Mouse (Mus musculus): ENCODE measurements around the gene Rack1.
"Not testable (repeated sequence)": the region's sequence is repeated elsewhere in the genome, so short reads cannot be mapped to it uniquely, and the experiment has no call there.

The Rack1 gene

DNA sequence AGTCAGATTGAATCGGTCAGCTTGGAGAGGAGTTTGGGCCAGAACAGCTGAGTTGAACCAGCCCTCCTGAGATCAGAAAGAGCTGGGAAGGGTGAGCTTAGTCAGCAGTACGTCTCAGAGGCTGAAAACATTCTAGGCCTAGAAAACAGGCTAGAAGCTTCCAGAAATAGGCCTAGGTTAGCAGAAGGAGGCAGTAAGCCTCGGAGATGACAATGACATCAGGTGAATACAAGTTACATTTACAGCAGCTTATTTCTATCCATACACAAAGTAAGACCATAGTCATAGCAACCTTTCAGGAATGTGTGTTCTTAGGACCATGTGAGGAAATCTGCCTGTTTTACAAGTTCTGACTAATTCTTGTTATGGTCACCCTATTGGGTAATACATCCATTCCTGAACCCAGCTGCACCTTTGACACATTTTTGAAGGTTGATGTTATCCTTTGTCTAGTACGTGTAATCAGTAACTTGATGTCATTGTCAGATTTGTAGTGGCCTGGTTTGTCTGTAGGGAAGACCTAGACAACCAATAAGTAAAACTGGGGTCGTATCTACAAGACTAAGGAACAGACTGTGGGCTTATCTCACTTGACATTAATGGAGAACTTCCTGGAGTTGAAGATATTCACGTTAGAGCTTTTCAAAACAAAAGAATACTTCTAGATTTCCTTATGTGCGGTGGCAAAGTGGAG is 19.6 kb downstream of the Rack1 start:
- DNase-seq (ENCODE audit: low spot score) = peak; percentile 51

DNA sequence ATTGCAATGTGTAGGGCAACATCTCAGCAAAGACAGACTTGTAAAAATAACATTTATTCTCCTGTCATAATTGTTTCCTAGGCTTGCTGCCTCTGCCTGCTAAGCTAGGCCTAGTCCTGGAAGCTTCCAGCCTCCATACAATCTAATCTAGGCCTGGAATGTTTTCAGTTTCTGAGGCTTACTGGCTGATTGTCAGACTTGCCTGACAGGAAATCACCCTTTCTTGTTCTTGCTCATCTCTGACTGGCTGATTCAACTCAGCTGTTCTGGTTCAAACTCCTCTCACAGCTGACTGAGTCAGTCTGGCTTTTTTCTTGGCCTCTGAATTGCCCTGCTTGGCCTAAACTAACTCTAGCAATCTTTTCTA is 20.2 kb downstream of the Rack1 start:
- peak; percentile 82 for DNase-seq (ENCODE audit: low spot score)

DNA sequence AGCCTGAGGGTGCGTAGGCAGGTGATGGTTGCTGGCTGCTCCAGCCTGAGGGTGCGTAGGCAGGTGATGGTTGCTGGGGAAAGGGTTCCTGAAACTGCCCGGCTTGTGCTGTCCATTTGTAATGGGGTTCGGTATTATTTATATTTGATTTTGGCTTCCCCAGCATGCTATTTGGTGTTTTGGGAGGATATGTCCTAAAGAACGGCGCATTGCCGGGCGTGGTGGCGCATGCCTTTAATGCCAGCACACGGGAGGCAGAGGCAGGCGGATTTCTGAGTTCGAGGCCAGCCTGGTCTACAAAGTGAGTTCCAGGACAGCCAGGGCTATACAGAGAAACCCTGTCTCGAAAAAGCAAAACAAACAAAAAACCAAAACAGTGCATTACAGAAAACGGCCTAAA is 21.2 kb downstream of the Rack1 start:
- not testable (repeated sequence) for DNase-seq (ENCODE audit: low spot score)

DNA sequence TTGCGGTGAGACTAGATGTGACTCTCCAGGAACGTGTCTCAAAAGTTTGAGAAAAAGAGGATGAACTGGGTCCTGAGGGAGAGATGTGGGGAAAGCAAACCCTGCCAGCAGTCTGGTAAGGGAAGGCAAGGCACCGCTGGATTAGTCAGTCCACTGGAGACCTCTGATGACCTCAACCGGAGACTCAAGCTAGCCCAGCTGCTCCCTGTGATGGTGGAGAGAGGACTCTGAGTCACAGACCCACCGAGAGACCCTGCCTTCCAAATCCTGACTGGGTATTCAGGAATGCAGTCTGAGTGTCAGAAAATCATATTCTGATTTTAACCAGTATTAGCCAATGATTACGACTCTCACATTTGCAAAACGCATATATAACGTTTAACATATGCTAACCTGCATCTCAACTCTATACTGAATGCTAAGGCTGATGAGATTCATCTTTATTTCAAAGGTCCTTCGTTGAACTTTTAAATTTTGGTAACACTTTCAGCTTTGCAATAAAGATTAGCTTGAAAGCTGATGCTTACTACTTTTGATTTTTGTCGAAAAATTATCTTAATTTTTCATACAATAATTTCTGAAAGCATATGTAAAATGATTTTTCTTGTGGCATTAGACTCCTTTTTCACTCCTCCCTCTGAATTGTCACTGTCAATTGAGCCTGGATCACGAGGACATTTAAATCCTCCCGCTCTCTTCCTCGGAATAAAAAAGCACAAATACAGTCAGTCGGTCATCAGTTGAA is 22.8 kb downstream of the Rack1 start:
- no peak for DNase-seq (ENCODE audit: low spot score)

DNA sequence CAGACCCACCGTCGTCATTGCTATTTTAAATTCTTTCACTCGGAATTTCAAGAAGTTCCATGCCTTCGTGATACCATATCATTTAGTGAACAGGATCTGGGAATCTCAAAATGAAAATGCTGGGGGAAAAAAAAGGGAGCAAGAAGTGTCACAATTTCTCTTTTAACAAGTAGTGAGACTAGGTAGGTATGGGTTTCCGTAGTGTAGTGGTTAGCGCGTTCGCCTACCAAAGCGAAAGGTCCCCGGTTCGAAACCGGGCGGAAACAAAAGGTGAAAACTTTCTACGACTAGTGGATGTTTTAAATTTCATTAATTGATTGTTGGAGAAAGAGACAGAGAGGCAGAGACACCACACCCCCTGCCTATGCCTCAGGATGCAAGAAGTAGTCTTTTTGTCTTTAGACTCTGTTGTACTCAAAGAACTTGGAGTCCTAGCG is 23.4 kb downstream of the Rack1 start:
- DNase-seq (ENCODE audit: low spot score) = peak; percentile 84

DNA sequence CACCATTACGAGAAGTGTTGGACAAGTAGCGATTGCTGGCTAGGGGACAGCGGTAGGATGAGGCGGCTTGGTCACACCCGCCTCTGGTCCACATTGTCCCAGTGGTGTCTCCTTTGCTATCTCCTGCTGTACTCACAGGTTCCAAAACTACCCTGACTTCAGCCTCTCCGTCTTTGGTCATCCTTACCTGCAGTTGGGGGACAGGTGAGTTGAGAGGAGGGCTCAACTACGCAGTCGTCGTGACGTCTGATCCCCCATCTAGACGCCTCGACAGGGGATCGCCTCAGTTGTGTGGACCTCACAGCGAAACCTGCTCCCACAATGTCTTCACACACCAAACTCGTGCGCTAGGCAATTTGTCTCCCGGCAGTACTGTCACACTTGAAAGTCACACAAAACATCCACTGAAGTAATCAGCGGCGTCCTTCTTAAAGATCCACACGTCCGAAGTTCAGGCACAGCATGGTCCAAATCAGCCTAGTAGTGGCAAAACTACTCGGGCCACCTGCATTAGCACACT is 24.2 kb downstream of the Rack1 start:
- DNase-seq (ENCODE audit: low spot score) = no peak

DNA sequence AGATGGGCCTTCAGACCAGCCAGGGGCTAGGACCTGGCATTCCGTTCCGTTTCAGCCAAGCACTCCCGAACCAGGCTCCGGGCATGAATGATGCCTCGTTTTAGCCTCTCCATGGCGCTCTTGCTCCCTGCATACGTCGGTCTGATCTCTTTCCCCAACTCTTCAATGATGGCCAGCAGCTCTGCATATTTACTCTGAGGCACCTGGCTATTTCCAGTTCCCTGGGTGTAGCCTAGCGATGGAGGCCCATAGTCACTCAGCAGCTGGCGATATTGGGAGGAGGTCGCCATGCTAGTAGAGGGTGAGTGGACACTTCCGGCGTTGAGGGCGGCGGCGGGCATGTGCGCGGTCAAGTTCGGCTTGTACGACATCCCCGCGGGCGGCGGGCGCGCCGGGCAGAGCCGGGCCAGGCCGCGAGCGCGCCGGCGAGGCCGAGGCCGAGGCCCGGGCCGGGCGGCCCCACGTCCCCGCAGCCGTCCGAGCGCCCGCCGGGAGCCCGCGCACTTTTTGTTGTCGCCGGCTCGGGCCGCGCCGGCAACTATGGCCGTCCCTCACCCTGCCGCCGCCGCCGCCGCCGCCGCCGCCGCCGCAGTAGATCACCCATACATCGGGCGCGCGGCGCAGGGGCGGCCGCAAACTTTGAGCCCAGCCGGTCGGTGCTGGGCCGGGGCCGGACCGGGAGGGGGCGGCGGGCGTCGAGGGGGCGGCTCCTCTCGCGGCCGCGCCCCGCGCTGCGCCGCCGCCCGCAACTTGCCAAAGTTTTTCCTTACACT is 26.0 kb downstream of the Rack1 start, which contains the start of the genes Trim7 and Gm12184:
Gene Trim7 (plus strand): TSS at position 162 of the 773 bp plus-strand sequence.
Gene Gm12184 (minus strand): TSS at position 677 of the 773 bp plus-strand sequence.
- DNase-seq (ENCODE audit: low spot score) = not testable (repeated sequence)

DNA sequence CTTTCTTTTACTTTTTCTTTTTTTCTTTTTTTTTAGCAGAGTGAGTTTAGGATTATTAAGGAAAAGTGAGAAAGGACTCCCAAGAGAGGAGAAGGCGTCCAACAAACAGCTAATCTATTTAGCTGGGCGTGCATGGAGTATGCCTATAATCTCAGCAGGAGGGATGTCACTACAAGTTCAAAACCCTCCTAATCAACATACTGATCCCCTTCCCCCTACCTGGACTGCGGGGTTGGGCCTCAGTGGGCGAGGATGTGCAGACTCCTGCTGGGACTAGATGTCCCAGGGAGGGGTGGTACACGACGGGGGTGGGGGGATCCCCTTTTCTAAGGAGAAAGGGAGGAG is 26.6 kb downstream of the Rack1 start:
- no peak for DNase-seq (ENCODE audit: low spot score)

DNA sequence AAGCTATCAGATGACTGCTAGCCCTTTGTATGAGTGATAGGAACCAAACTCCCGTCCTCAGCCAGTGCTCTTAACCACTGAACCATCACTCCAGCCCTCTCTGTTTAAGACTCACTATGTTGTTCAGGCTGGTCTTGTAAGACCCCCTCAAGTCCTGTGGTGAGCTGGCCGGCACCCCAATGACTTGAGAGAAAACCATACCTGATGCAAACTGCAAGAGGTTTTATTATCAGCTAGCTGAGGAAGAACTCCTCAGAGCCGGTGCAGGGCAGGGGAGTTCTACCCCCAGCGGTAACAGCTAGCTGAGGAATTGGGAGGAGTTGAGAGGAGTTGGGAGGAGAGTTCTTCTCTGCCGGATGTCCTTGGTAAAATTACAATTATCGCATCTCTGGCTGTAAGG is 27.8 kb downstream of the Rack1 start:
- DNase-seq (ENCODE audit: low spot score) = no peak

DNA sequence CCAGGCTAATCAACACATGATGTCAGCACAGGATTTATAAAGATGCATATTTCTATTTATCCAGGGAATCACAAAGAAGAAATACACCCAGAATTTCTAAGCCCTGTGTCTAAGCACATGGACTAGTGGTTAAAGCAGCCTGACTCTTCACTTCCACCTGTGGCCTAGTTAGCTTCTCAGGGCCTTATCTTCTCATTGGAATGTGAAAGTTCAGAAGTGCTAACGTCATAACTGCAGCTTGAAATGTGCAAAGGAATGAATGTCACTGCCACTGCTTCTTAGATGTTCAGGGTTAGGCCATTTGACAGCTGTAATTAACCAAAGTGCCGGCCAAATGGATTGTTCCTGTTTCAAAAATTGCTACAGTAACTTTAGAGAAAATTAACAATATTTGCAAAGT is 30.1 kb downstream of the Rack1 start:
- DNase-seq (ENCODE audit: low spot score) = no peak

DNA sequence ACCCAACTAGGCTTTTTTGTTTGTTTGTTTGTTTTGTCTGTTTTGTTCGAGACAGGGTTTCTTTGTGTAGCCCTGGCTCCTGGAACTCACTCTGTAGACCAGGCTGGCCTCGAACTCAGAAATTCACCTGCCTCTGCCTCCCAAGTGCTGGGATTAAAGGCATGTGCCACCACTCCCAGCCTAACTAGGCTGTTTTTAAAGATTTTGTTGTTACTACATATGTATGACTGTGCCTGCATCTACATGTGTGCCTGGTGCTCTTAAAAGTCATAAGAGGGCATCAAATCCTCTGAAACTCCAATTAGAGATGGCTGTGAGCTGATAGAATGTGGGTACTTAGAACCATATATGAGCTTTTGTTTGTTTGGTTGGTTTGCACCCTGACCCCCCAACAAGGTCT is 31.1 kb downstream of the Rack1 start:
- no peak for DNase-seq (ENCODE audit: low spot score)

DNA sequence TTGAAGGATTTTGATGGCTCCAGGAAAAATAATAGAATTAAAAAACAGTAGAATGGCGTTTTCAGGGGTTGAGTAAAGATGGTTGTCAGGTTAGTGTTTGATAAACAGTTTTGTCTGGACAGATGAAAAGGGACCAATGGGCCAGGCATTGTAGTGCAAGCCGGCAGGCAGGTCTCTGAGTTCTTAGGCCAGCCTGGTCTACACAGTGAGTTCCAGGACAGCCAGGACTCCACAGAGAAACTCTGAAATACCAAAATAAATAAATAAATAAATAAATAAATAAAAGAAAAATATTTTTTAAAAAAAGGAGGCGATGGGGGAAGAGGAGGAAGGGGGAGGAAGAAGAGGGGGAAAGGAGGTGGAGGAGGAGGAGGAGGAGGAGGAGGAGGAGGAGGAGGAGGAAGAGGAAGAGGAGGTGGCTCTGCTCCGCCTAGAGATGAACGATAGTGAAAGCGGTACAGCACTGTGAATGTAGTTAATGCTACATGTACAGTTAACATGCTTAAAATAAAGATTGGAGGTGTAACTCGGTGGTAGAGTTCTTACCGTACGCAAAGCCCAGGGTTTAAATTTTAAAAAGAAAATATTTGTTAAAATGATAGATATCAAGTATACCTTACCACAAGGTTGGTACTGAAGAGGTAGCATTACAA is 33.1 kb downstream of the Rack1 start:
- DNase-seq (ENCODE audit: low spot score) = no peak

DNA sequence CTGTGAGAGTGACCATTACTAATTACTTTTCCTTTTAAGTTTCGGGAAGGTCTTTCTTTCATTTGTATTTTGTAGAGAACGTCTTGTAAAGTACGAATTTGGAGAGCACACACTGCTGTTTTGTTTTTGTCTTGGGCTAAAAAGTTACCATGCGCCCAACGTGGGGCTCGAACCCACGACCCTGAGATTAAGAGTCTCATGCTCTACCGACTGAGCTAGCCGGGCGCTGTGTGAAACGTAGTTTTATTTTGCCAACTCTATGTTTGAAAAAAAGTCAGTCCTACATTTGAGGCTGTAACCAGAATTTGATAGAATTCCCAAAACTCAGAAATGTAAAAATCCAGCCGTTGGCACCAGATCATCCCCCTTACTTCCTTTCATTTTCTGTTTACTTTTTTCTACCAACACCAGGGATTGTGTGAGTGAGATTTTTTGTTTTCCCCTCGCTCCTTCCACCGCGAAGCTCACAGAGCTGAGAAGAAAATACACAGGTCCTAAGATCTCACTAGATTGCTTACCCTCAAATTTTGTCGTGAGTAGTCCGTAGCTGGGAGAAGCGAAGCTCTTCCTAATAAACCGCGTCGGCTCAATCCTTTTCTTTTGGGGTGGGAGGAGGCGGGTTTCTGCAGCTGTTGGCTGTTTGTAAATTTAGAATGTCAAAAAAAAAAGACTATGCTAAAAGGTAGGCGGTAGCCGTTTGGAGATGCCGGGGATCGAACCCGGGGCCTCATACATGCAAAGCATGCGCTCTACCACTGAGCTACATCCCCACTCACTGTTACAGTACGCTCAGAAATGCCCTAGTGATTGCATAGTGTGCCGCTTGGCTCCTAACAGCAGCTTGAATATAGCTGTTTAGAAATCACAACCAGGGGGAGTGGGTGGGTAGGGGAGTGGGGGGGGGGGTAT is 33.9 kb downstream of the Rack1 start:
- peak; percentile 92 for DNase-seq (ENCODE audit: low spot score)

DNA sequence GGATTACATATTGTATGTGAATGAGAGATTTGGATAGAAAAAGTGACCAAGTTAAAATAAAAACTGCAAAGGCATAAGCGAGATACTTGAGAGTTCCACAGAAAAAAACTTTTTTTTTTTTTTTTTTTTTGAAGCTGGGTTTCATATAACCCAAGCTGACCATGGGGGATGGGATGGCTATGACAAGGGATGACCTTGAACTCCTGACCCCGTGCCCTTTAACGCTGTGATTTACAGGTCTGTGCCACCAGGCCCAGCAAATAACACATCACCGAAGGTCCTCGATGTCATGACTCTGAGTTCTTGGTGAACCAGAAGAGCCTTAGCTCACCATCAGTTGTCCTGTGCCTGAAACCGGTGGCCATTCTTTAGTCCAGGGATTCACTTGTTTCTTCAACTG is 35.8 kb downstream of the Rack1 start:
- no peak for DNase-seq (ENCODE audit: low spot score)

DNA sequence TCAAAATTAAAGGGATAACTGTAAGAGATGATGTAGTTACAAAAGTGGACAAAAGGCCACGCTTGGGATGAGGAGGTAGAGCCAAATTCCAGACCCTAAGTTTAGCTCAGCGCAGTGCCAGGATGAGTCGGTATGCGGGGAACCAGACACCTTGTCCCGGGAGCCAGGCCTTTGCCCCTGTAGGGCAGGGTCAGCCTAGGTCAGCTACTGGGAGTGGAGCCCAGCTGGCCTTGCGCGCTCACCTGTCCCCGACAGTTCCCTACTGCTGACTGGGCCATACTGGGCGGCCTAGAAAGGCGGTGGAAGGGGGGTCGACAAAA is 36.8 kb downstream of the Rack1 start:
- no peak for DNase-seq (ENCODE audit: low spot score)

DNA sequence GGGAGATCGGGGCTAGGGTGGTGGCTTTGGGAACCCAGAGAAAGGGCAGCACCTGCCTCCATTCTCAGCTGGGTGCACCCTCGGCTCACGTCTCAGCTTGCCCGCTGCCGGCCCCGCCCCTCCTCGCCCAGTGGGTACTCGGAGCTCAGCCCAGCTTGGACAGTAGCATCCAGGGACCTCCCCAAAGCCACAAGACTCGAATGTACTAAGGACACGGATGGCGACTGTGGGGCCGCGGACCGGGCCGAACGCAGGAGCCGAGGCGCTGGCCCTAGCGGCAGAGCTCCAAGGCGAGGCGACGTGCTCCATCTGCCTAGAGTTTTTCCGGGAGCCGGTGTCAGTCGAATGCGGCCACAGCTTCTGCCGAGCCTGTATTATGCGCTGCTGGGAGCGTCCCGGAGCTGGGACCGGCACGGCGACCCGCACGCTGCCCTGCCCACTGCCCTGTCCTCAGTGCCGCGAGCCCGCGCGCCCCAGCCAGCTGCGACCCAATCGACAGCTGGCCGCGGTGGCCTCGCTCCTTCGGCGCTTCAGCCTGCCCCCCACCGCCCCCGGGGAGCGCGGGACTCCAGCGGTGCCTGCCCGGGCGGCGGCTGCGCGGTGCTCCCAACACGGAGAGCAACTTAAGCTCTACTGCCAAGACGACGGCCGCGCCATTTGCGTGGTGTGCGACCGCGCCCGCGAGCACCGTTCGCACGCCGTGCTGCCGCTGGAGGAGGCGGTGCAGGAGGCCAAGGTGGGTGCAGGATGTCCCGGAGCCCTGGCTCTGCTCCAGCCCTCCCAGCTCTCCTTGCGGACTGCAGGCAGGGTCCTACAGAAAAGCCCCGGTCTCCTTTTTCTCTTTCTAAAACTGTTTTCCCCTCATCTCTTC is 37.4 kb downstream of the Rack1 start:
- no peak for DNase-seq (ENCODE audit: low spot score)

DNA sequence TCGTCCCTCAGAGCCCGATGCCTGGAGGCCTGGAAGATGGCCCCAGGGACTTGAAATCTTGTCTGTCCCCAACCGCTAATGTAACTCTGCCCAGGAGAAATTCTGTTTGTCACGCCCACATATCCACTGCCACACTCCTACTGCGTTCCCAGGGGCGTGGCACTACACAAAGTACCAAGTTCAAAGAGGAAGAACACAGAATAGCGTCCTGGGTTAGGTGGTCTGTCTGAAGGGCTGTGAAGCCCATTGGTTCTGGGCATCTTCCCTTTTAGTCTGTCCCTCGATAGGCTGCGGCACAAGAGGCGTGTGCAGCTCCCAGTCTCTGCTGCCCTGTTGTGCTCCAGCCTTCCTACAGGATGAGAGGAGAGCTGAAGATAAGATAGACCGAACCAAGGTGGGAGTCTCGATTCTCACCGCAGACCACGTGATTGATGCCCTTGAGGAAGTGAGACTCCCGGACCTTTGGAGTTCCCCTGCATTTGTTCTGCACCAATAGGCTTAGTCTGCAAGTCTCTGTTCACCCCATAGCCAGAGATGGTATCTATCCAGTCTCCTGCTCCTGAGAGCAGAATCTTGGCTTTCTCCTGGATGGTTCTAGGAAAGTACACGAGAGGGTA is 38.2 kb downstream of the Rack1 start:
- peak; percentile 32 for DNase-seq (ENCODE audit: low spot score)

DNA sequence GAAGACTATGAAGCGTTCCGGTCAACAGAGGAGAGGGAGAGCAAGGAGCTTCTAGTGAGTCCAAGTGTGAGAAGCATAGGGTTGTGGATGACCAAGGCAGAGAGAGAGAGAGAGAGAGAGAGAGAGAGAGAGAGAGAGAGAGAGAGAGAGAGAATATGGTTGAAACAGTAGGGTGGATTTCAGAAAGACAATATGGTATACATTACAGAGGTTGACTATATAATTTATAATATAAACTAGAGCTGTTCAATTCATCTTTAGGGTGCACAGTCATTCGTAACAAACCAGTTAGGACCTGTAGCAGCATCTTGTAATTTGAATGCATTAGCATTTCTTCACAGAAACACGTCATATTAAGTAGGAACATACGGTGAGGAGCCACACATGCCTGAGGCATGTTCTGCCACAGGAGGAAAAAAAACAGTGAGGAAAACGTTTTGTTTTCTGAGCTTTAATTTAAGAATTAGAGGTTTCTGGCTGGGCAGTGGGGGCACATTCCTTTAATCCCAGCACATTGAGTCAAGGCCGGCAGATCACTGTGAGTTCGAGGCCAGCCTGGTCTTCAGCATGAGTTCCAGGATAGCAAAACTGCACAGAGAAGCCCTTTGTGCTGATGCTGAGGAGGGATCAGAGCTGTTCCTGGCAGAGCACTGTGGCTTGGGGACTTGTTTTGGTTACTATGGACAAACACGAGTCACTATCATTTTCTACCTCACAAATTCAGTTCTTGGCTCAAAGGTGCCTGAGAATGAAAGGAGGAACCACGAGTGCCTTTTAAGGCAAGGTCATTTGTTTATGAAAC is 38.9 kb downstream of the Rack1 start:
- no peak for DNase-seq (ENCODE audit: low spot score)

DNA sequence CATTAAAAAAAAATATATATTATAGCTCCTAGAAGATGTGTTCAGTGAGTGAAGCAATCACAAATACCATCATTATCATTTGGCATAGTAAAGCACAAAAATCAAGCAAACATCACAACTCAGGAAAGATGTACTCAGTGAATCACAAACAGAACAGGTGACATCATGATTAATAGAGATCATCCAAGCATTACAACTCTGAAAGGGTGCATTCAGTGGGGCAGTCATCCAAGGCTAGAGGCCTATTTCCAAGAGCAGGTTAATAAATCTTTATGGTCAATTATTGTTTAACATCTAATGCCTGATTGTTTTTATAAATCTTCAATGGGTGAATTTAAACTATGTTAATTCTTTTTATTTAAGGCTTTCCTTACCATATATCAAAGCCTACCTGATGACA is 40.7 kb downstream of the Rack1 start:
- DNase-seq (ENCODE audit: low spot score) = no peak

Data from adipocyte (in vitro differentiated cells).